Mouse (Mus musculus): ENCODE results near the gene Faah.

DNA sequence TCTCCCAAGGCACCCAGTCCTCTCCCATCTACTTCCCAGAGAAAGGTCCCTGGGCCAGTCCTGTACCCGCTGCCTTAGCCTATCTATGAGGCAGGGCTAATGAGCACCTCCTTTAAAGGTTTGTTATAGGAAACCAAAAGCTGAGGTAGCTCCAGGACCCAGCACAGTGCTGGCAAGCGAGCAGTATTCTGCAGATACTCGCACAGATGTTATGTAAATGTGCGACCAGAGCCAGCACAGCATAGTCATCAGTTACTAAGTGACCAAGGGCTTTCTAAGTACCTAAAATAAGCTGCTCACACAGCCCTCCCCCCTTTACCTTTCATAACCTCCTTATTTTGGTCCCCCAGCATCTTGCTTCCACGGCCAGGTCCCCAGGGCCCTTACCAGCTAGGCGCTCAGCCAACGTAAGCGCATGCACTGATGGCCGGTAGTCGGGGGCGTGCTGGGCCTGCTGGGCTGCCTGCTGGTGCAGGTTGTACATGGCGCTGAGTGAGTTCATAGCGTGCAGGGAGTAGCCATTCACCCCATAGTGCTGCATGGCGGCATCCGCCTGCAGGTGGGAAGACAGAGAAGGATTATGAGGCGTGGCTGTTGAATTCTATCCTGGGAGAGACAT is 94.4 kb downstream of the Faah start:
- no peak for TF ChIP-seq CHD2 (IDR thresholded peaks at IDR 0.05; ENCODE audit: low read depth, low read length)
- no peak for TF ChIP-seq HCFC1 (IDR thresholded peaks at IDR 0.05; ENCODE audit: borderline replicate concordance, insufficient read depth, low read length)
- no peak for TF ChIP-seq ZNF384 (IDR thresholded peaks at IDR 0.05; ENCODE audit: low read depth, low read length)
- TF ChIP-seq ZC3H11A (IDR thresholded peaks at IDR 0.05; ENCODE audit: borderline replicate concordance, low read depth, low read length): no peak
- no peak for TF ChIP-seq MAFK (IDR thresholded peaks at IDR 0.05; ENCODE audit: insufficient read depth, low read depth, low read length)

Measured in ES-E14 (cell line).